Comparison of ENCODE assay signal across 26 mouse cellular contexts in genomic region chr5:144232531-144232930, GRCm38 (mm10). TPM values are rescaled to one million over a fixed set of nuclear protein-coding genes. Genes with fewer than 3 reads are reported as not detected.
DNase-seq lines count a peak whose midpoint lies in the region; ATAC-seq and TF ChIP-seq lines count a peak whose summit lies in the region.
"Had no signal": no experiment of that assay in that cellular context is flagged by ENCODE, and none has a peak within 500 bp of the region (broad histone marks: within the 10 kb centered on the region; RNA-seq: fewer than 3 reads in every experiment).

No protein-coding gene starts in this region.

- TF ChIP-seq CTCF in intestine, postnatal 0 days (IDR thresholded peaks at IDR 0.05; ENCODE audit: low read depth) = no peak
- TF ChIP-seq CTCF in testis, adult 2 months (IDR thresholded peaks at IDR 0.05; ENCODE audit: control insufficient read depth, insufficient read depth, insufficient replicate concordance, low read depth, low read length) = no peak

- WGBS in intestine, postnatal 0 days = 82% methylated on average over 5 of the region's 5 CpGs
- 81% methylated on average over 5 of the region's 5 CpGs for WGBS in intestine, embryonic 15.5 days

- H3K9ac ChIP-seq in intestine, postnatal 0 days (ENCODE audit: low read depth, low read length) = no peak overlapping the region
- no peak overlapping the region for H3K9ac ChIP-seq in intestine, embryonic 15.5 days
- H3K9ac ChIP-seq: embryonic facial prominence, embryonic 12.5 days; forebrain, embryonic 13.5 days; forebrain, embryonic 15.5 days had no signal

- ATAC-seq in intestine, postnatal 0 days = 0 out of 2 replicates have a peak, but pooled peaks have one; percentile 32
- no peak for ATAC-seq in intestine, embryonic 15.5 days
- no peak for ATAC-seq in monocyte, adult 5-6 weeks (replicated peaks; ENCODE audit: insufficient number of reproducible peaks, low FRiP score, low TSS enrichment, poor library complexity, severe bottlenecking)
- ATAC-seq: activated CD4-positive, CD25-positive, alpha-beta regulatory T cell, adult 4 months; CD4-positive, CD25-positive, alpha-beta regulatory T cell, adult 4 months; forebrain, embryonic 13.5 days; forebrain, embryonic 15.5 days; Patski had no signal

- no peaks in the 10 kb centered on the region for H3K4me1 ChIP-seq in intestine, postnatal 0 days (replicated peaks; ENCODE audit: control insufficient read depth, insufficient read depth, low read length)
- no peaks in the 10 kb centered on the region for H3K4me1 ChIP-seq in intestine, embryonic 15.5 days (replicated peaks)
- no peaks in the 10 kb centered on the region; the same call in 1 of the 2 replicates for H3K4me1 ChIP-seq in testis, adult 2 months (ENCODE audit: control insufficient read depth, insufficient read depth, low read length)
- H3K4me1 ChIP-seq: embryonic facial prominence, embryonic 10.5 days; embryonic facial prominence, embryonic 12.5 days; forebrain, embryonic 13.5 days; forebrain, embryonic 15.5 days had no signal

- H3K27ac ChIP-seq in intestine, postnatal 0 days (ENCODE audit: low read depth, low read length) = no peak overlapping the region
- H3K27ac ChIP-seq in intestine, embryonic 15.5 days = no peak overlapping the region
- H3K27ac ChIP-seq in testis, adult 2 months (ENCODE audit: control insufficient read depth, insufficient read depth, low read depth, low read length) = 0 out of 2 replicates have a peak overlapping the region, but pooled peaks have one; percentile 29
- H3K27ac ChIP-seq: embryonic facial prominence, embryonic 10.5 days; embryonic facial prominence, embryonic 12.5 days; forebrain, embryonic 13.5 days; forebrain, embryonic 15.5 days had no signal

- H3K4me2 ChIP-seq in intestine, postnatal 0 days (replicated peaks; ENCODE audit: low read depth) = no peak overlapping the region
- no peak overlapping the region for H3K4me2 ChIP-seq in intestine, embryonic 15.5 days (replicated peaks)
- H3K4me2 ChIP-seq: embryonic facial prominence, embryonic 12.5 days; forebrain, embryonic 13.5 days; forebrain, embryonic 15.5 days had no signal

- no peak for TF ChIP-seq POLR2A in testis, adult 2 months (IDR thresholded peaks at IDR 0.05; ENCODE audit: control insufficient read depth, low read depth, low read length)

- no peaks in the 10 kb centered on the region for H3K9me3 ChIP-seq in intestine, postnatal 0 days (ENCODE audit: control insufficient read depth)
- no peaks in the 10 kb centered on the region for H3K9me3 ChIP-seq in intestine, embryonic 15.5 days
- H3K9me3 ChIP-seq: embryonic facial prominence, embryonic 12.5 days; forebrain, embryonic 13.5 days; forebrain, embryonic 15.5 days; G1E had no signal

- no peak overlapping the region for H3K4me3 ChIP-seq in intestine, postnatal 0 days (ENCODE audit: low read depth, low read length)
- H3K4me3 ChIP-seq in intestine, embryonic 15.5 days (replicated peaks) = no peak overlapping the region
- H3K4me3 ChIP-seq in testis, adult 2 months (ENCODE audit: control insufficient read depth, low read depth, low read length) = no peak overlapping the region
- H3K4me3 ChIP-seq: embryonic facial prominence, embryonic 10.5 days; embryonic facial prominence, embryonic 12.5 days; forebrain, embryonic 13.5 days; forebrain, embryonic 15.5 days had no signal

- no peaks in the 10 kb centered on the region for H3K36me3 ChIP-seq in intestine, postnatal 0 days (ENCODE audit: control insufficient read depth, insufficient read depth)
- no peaks in the 10 kb centered on the region for H3K36me3 ChIP-seq in intestine, embryonic 15.5 days
- H3K36me3 ChIP-seq in testis, adult 2 months (ENCODE audit: control insufficient read depth, insufficient read depth, low read length) = no peaks in the 10 kb centered on the region
- H3K36me3 ChIP-seq: embryonic facial prominence, embryonic 10.5 days; embryonic facial prominence, embryonic 12.5 days; forebrain, embryonic 15.5 days; G1E had no signal

- no peaks in the 10 kb centered on the region for H3K27me3 ChIP-seq in intestine, postnatal 0 days (replicated peaks; ENCODE audit: control insufficient read depth, insufficient read depth, low read length)
- no peaks in the 10 kb centered on the region for H3K27me3 ChIP-seq in intestine, embryonic 15.5 days (replicated peaks)
- no peaks in the 10 kb centered on the region for H3K27me3 ChIP-seq in testis, adult 2 months (ENCODE audit: control insufficient read depth, insufficient read depth, low read length)
- H3K27me3 ChIP-seq: CH12.LX; embryonic facial prominence, embryonic 12.5 days; forebrain, embryonic 13.5 days; forebrain, embryonic 15.5 days; Patski had no signal

- DNase-seq in kidney, adult 9 months = peak; percentile 69
- DNase-seq in kidney, postnatal 14 days = no peak
- DNase-seq in testis, postnatal 14 days (ENCODE audit: low spot score) = no peak
- DNase-seq: adrenal gland, adult 8-10 months; adrenal gland, postnatal 14 days; adrenal gland, postnatal 36 days; B cell, adult 2 months; cerebellum, adult 11 months; cerebellum, adult 18-20 months; cerebellum, adult 8-10 months; cerebellum, adult 9-11 months; cerebellum, postnatal 14 days; cerebellum, postnatal 36 days had no signal

RNA-seq across cellular contexts. Expression of gene Tecpr1, which starts 9.1 kb away (rescaled TPM):
- 10.7 and 12.5 TPM in 2 replicates for polyA plus RNA-seq in intestine, postnatal 0 days (2015; fragmentation: Nextera tagmentation; extraction: Ambion mirVana)
- polyA plus RNA-seq in intestine, embryonic 15.5 days (2015; fragmentation: Nextera tagmentation; extraction: Ambion mirVana) = 17.3 and 19.9 TPM in 2 replicates
- polyA plus RNA-seq in testis, adult 2 months (2012; rRNA removed) = 16.4 and 16.7 TPM in 2 replicates
- 30.0 to 63.8 TPM (median 35.3 TPM) in 3 replicates for total RNA-seq in monocyte, adult 5-6 weeks (2017)

RNA-seq across cellular contexts. Expression of gene Bri3, which starts 11.7 kb away (rescaled TPM):
- polyA plus RNA-seq in intestine, postnatal 0 days (2015; fragmentation: Nextera tagmentation; extraction: Ambion mirVana) = 313 and 341 TPM in 2 replicates
- 130 and 133 TPM in 2 replicates for polyA plus RNA-seq in intestine, embryonic 15.5 days (2015; fragmentation: Nextera tagmentation; extraction: Ambion mirVana)
- 174 and 212 TPM in 2 replicates for polyA plus RNA-seq in testis, adult 2 months (2012; rRNA removed)
- 36.6 to 109 TPM (median 73.7 TPM) in 3 replicates for total RNA-seq in monocyte, adult 5-6 weeks (2017)

RNA-seq across cellular contexts. Expression of gene Bhlha15, which starts 42.4 kb away (rescaled TPM):
- 0.13 and 0.16 TPM in 2 replicates for polyA plus RNA-seq in intestine, postnatal 0 days (2015; fragmentation: Nextera tagmentation; extraction: Ambion mirVana)
- polyA plus RNA-seq in intestine, embryonic 15.5 days (2015; fragmentation: Nextera tagmentation; extraction: Ambion mirVana) = 7.6 and 15.3 TPM in 2 replicates
- polyA plus RNA-seq in testis, adult 2 months (2012; rRNA removed) = 0.11 and 0.16 TPM in 2 replicates
- total RNA-seq in monocyte, adult 5-6 weeks (2017) = 0.32 to 0.78 TPM (median 0.38 TPM) in 3 replicates
